Mouse (Mus musculus) activated CD4-positive, CD25-positive, alpha-beta regulatory T cell, adult 4 months (primary cell): ENCODE results near the gene Slc36a3. TPM values are rescaled to one million over a fixed set of nuclear protein-coding genes. Genes with fewer than 3 reads are reported as not detected.
"Not testable (repeated sequence)": the region's sequence is repeated elsewhere in the genome, so short reads cannot be mapped to it uniquely, and the experiment has no call there.

Experiments used
- ATAC-seq: one replicate; pipeline ENCODE4 v1.8.0; 2017
- polyA plus RNA-seq, 2 experiments: library from polyadenylated mRNA; unstranded; fragments of 100-300 nt; shearing (Covaris generic); gene quantifications; one replicate each; pipeline ENCODE4 v1.2.1; 2017

The Slc36a3 gene
- polyA plus RNA-seq, 2 experiments from 2014 or later, result 0.36 to 1.2 TPM

- no peak for ATAC-seq
Measured at GRCm38 (mm10) chr11:55106636-55107035, 44.9 kb downstream of the Slc36a3 start.

DNA sequence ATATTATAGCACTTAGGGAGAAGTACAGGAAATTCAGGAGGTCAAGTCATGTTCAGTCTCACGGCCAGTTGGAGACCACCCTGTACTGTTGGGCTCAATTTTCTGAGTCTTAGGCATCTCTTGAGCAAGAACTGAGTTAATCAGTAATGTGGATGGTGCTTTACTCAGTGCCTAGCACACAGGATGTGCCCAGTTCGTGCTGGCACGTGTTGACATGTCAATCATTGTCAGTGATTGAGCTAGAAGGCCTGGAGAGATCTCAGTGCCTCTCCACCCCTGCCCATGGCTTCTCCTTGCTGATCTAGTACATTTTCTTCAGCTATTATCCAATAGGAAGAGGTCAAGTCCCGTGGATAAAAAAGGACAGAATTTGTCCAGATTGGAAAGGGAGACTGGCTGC, 46.1 kb downstream of the Slc36a3 start:
- no peak for ATAC-seq

DNA sequence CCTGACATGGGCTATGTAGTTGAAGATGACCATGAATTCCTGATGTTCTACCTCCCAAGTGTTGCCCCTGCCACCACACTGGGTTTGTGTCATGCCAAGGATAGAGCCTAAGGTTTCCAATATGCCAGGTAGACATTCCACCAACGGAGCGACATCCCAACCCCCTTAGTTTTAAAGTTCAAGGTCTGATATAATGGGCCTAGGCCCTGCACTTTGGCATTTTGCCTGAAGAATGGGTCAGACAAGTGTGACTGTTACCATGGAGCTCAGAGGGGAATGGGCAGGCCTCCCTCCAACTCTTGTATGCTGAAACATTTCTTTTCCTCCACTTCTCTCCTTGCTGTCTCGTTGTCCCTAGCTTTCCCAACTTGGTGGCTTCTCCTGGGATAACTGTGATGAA, 48.3 kb downstream of the Slc36a3 start:
- ATAC-seq, result no peak

- ATAC-seq, result no peak
Measured at GRCm38 (mm10) chr11:55102015-55102414, 49.5 kb downstream of the Slc36a3 start.

DNA sequence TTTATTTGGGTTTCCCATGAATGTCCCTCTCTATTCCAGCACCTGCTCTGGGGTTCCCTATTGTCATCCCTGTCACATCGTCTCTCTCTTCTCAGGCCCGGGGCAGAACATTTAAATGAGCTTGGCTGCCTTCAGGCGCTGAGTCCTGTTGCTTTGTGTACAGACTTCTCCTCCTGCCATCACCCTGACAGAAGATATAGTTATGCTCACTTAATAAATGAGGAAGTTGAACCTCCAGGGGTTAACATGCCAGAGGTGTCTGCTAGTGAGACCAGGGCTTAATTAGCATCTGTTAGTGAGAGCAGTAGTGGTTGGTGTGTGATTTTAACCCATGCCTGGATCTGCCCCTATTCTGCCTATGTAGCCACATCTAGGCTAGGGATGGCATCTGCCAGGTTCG, 51.6 kb downstream of the Slc36a3 start:
- no peak for ATAC-seq

DNA sequence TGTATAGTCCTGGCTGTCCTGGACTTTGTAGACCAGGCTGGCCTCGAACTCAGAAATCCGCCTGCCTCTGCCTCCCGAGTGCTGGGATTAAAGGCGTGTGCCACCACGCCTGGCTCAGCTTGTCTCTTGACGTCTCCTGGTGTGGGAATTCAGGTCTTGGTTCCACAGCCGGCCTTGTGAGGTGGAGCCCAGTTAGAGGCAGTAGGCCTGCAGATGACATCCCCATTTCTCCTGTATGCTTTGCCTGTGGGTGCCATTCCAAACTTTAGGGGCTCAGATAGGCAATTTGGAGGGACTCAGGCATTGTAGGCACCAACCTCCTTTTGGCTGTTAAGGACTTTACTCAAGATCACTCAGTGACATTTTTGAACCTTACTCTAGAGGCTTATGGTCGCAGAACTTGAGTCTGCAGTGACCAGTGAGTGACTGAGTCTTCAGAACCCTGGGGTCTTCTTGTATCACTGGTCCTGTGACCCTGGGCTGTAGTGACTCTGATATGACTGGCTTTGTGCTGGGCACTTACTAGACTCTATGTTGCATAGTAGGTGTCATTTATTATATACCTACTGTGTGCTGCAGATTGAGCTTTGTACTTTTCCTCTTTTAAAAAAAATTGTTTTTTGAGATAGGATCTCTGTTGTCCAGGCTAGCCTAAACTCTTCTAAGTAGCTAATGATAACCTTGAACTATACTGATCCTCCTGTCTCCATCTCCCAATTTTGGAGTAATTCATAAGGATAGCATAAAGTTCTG, 52.3 kb downstream of the Slc36a3 start:
- ATAC-seq, result no peak

GRCm38 (mm10) chr11:55098189-55098915, 53.2 kb downstream of the Slc36a3 start:
- ATAC-seq, result peak; percentile 11

DNA sequence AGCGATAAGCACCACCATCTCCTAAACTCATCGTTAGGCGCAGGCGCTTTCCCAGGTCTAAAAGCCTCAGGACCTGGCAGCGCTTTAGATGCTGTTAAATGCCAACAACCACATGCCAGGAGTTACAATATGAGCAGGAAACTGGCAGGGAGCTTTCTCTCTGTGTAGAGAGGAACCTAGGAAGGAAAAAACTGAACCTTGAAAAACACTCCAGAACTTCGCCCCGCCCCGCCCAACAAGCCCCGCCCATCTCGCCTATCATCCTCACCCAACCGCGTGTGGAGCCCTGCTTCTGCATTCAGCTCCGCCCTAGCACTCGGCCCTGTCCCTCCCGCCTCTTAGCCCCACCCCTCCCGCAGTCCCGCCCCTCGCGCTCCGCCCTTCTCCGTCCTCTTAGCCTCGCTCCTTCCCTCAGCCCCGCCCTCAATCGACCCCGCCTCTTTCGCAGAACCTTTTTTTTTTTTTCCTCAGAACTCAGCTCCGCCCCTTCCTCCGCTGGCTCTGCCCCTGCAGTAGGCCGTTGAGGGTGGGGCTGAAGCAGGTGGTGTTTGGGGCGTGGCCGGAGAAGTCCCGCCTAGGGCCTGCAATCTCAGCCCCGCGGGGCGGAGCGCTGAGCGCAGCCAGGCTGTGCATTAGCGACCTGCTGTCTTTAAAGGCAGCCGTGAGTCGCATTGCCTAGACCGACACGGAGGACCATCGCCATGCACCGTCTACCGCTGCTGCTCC, 53.9 kb downstream of the Slc36a3 start, which contains the start of gene Gm2a:
TSS of gene Gm2a (plus strand) at position 653 of the 726 bp plus-strand sequence.
- ATAC-seq, result peak; percentile 90

GRCm38 (mm10) chr11:55096731-55097462, 54.6 kb downstream of the Slc36a3 start:
- no peak for ATAC-seq

GRCm38 (mm10) chr11:55096296-55096695, 55.2 kb downstream of the Slc36a3 start:
- not testable (repeated sequence) for ATAC-seq

GRCm38 (mm10) chr11:55093096-55093495, 58.4 kb downstream of the Slc36a3 start:
- no peak for ATAC-seq

GRCm38 (mm10) chr11:55089892-55090291, 61.6 kb downstream of the Slc36a3 start:
- ATAC-seq, result no peak

GRCm38 (mm10) chr11:55087006-55087405, 64.5 kb downstream of the Slc36a3 start:
- ATAC-seq, result peak; percentile 66

DNA sequence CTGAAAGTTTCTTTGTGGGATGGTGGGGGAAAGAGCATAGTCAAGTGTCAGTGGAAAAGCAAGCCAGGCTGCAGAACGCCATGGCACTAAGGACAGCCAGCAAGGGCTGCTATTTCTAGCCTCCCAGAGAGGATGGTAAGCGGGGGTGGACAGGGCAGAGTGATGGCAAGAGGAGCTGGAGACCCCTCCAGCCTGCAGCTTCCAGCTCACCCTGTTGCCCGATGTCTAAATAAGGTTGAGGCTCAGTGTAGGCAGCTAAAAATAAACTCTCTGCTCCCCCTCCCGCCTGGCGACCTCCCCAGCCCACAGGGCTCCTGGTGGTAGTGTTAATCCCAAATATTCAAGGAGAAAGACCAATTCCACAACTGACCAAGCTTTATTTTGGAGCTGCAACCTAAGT, 66.1 kb downstream of the Slc36a3 start:
- ATAC-seq, result no peak

DNA sequence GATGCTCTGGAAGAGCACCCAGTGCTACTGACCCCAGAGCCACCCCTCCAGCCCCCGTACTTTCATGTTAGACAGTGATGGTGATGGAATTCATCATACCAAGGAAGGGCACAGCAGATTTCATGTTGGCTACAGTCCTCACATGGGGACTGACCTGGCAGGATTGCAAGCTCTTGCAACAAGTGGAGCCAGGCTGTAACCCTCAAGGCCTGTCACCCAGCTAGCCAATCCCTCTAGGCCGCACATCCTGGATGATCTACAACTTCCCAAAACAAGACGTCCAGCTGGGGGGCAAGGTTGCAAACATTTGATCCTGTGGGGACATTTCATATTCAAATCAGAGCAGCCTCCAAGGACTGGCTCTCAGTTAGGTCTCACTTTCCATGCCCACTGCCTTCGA, 66.9 kb downstream of the Slc36a3 start:
- no peak for ATAC-seq

DNA sequence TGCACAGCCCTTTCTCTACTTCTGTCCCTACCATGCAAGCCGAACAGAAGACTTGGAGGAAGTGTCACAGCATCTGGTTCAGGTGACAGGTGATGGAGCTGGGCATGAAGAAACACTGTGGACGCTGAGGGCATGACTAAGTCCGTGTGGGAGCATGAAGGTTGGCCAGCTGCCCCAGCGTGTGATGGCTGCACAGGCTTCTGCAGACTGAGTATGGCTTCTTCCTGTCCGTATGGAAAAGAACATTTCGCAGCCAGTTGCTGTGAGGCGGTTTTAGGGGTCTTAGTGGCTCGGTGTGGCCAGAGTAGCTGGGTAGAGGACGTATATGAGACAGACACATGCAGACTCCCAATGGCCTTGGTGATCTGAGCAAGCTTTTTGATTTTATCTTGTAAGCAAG, 70.3 kb downstream of the Slc36a3 start:
- no peak for ATAC-seq

DNA sequence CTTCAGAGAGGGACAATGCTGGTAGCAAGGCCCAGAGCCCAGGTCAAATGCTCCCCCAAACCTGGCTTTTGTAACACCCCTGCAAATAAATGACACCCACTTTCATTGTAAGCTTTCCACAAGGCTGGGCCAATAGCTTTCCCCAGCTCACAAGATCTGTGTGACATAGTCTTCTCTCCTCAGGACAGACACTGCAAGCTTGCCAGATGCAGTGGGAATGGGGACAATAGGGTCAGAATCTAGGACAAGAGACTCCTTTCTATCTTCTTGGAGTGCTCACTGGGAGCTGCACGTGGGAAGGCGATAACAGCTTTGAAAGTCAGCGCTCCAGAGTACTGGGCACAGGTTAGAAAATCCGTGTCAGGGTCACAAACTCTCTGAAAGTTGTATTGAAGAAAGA, 72.3 kb downstream of the Slc36a3 start:
- ATAC-seq, result no peak

DNA sequence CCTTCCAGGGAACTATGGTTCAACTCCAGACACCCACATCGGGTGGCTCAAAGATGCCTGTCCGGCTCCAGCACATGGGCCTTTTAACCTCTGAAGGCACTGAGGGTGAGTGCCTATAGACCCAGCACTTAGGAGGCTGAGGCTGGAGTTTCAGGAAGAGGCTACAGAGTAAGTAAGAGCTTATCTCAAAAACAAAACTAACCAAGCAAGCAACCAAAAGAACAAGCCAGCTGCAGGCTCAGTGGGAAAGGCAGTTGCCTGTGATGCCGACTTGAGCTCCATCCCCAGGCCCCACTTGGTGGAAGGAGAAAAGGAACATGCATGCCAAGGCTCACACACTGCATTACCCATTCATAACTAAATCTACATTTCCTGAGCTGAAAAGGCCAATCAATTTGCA, 73.0 kb downstream of the Slc36a3 start:
- ATAC-seq, result no peak

GRCm38 (mm10) chr11:55077331-55078231, 73.9 kb downstream of the Slc36a3 start, which contains the start of gene Ccdc69:
Gene Ccdc69, minus strand, starts transcription at chr11:55078131.
- peak; percentile 75 for ATAC-seq

DNA sequence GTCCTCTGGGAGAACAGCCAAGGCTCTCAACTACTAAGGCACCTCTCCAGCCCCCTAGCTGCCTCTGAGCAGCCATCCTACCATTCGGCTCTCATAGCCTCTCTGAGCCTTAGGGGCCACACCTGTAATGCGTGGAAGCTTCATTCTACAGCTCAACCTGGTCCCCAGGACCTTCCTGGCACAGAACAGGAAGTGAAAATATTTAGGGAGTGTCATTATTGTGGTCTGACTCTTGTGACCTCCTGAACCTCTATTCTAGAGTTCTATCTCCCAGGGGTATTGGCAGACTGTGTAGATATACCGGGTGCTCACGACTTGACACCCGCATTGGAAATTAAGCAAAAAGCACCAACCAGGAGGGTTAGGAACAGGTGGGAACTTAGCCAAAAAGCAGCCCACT, 75.3 kb downstream of the Slc36a3 start:
- ATAC-seq, result no peak

DNA sequence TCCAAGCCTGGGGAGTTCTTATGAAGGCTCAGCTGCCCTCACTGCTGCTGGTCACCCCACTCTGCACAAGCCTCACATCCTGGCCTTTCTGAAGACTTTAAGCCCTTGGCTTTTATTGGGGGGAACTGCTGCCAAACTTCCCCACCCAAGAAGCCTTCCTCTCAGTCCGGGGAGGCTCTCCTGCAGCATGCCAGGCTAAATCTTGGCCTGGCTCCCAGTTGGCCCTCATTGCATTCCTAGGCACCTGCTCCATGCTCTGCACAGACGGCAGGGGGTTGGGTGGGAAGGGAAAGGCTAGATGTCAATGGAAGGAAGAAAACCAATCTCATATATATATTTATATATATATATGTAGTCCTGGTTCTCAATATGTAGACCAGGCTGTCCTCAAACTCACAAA, 75.9 kb downstream of the Slc36a3 start:
- ATAC-seq, result no peak
